Mouse (Mus musculus) neural tube, embryonic 14.5 days (tissue): ENCODE results near the gene Kcna6. TPM values are rescaled to one million over a fixed set of nuclear protein-coding genes. Genes with fewer than 3 reads are reported as not detected.

Experiments used
- ATAC-seq: fragments of 200-750 bp; cut with Nextera tagmentation; 2 replicates; pipeline ENCODE4 v1.8.0; 2017; ENCODE audit warnings: low read depth, mild to moderate bottlenecking, moderate TSS enrichment, moderate library complexity
- H3K27ac ChIP-seq: fragments of 300-500 bp; sonication (generic); 2 replicates; pipeline ENCODE4 v1.5.1; 2014; ENCODE audit warnings: low read depth, mild to moderate bottlenecking, control low read depth, low read length, moderate library complexity, mixed read lengths
- H3K27me3 ChIP-seq: fragments of 300-500 bp; sonication (generic); 2 replicates; pipeline ENCODE4 v1.6.1; 2014; ENCODE audit warnings: low read length; ENCODE audit not compliant: control insufficient read depth, insufficient read depth
- H3K36me3 ChIP-seq: fragments of 300-500 bp; sonication (generic); 2 replicates; pipeline ENCODE4 v1.6.1; 2014; ENCODE audit warnings: low read length, mixed read lengths; ENCODE audit not compliant: control insufficient read depth, insufficient read depth
- H3K4me1 ChIP-seq: fragments of 300-500 bp; sonication (generic); 2 replicates; pipeline ENCODE4 v1.6.1; 2014; ENCODE audit warnings: low read length; ENCODE audit not compliant: control insufficient read depth, insufficient read depth
- H3K4me2 ChIP-seq: fragments of 300-500 bp; sonication (generic); 2 replicates; pipeline ENCODE4 v1.6.1; 2014; ENCODE audit warnings: mild to moderate bottlenecking, low read depth, low read length, control low read depth
- H3K4me3 ChIP-seq: fragments of 300-500 bp; sonication (generic); 2 replicates; pipeline ENCODE4 v1.5.1; 2014; ENCODE audit warnings: low read depth, low read length, control low read depth, mixed read lengths
- H3K9ac ChIP-seq: fragments of 300-500 bp; sonication (generic); replicated peaks from 2 replicates; pipeline ENCODE4 v1.6.1; 2014; ENCODE audit warnings: low read depth, mild to moderate bottlenecking, control low read depth, low read length, mixed read lengths
- H3K9me3 ChIP-seq: fragments of 300-500 bp; sonication (generic); 2 replicates; pipeline ENCODE4 v1.6.1; 2016; ENCODE audit warnings: low read length; ENCODE audit not compliant: control insufficient read depth
- WGBS: fragments of 180-500 bp; shearing (Covaris S2); extraction: QIAGEN DNeasy Blood & Tissue Kit; methylation state at CpG from one replicate; pipeline ENCODE4 v1.1.7; 2014; 5-methylcytosine and 5-hydroxymethylcytosine counted together
- polyA plus RNA-seq: library from polyadenylated mRNA; unstranded; fragments of >200 nt; fragmentation: Nextera tagmentation; extraction: Ambion mirVana; gene quantifications from 2 replicates; pipeline ENCODE4 v1.2.1, GENCODE M21; 2014

The Kcna6 gene
- polyA plus RNA-seq, 1 experiment from 2014 or later = 18.4 TPM

DNA sequence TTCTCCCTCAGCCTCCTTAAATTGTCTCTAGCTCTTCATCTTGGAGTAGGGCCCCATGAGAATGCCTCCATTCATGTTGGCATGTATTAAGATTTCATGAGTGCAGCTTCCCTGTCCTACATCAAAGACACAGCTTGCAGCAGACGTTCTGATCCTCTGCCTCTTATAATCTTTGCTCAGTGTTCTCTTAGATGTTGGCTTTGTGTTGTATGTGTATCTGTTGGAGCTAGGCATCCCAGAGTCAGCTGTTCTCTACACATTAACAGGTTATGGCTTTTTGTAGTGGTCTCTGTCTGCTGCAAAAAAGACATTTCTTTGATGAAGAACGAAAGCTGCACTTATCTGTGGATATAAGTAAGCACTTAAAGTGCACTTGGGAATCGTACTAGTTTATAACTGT, 75.9 kb downstream of the Kcna6 start:
- H3K27me3 ChIP-seq = no peaks in the 10 kb centered on the region
- H3K9me3 ChIP-seq = no peaks in the 10 kb centered on the region
- H3K4me2 ChIP-seq = no peak overlapping the region
- H3K4me1 ChIP-seq = no peaks in the 10 kb centered on the region
- ATAC-seq = no peak
- 63% methylated on average over 3 of the region's 3 CpGs for WGBS
- H3K4me3 ChIP-seq = no peak overlapping the region
- H3K36me3 ChIP-seq = no peaks in the 10 kb centered on the region
- H3K9ac ChIP-seq = no peak overlapping the region
- H3K27ac ChIP-seq = no peak overlapping the region

Other genes with a start within 250 kb of the Kcna6 start
- gene Kcna5, start 205.3 kb downstream of the Kcna6 start, polyA plus RNA-seq = 2.2 TPM in 2 replicates
- gene Kcna1, start 94.3 kb downstream of the Kcna6 start, polyA plus RNA-seq = 3.1 and 3.4 TPM in 2 replicates
- gene Ndufa9, start 108.5 kb upstream of the Kcna6 start, polyA plus RNA-seq = 193 and 203 TPM in 2 replicates
- 0.14 and 0.27 TPM in 2 replicates for gene Akap3, start 112.4 kb upstream of the Kcna6 start, polyA plus RNA-seq
- gene Dyrk4, start 181.2 kb upstream of the Kcna6 start, polyA plus RNA-seq = 0.32 TPM in 1 of 2 replicates, not detected in the other
- gene Rad51ap1, start 198.9 kb upstream of the Kcna6 start, polyA plus RNA-seq = 10.2 and 12.6 TPM in 2 replicates
- 35.2 and 37.3 TPM in 2 replicates for gene D6Wsu163e, start 199.3 kb upstream of the Kcna6 start, polyA plus RNA-seq